Mouse (Mus musculus) intestine, embryonic 15.5 days (tissue): ENCODE measurements around the gene Gm8094. TPM values are rescaled to one million over a fixed set of nuclear protein-coding genes. Genes with fewer than 3 reads are reported as not detected.
"Not testable (repeated sequence)": the region's sequence is repeated elsewhere in the genome, so short reads cannot be mapped to it uniquely, and the experiment has no call there.

Experiments
- ATAC-seq: fragments of 200-750 bp; cut with Nextera tagmentation; 2 replicates; pipeline ENCODE4 v1.8.0; 2017; ENCODE audit warnings: moderate TSS enrichment, moderate library complexity
- H3K27ac ChIP-seq: fragments of 300-500 bp; sonication (generic); 2 replicates; pipeline ENCODE4 v1.5.1; 2015; ENCODE audit warnings: mild to moderate bottlenecking, inconsistent platforms
- H3K27me3 ChIP-seq: fragments of 300-500 bp; sonication (generic); replicated peaks from 2 replicates; pipeline ENCODE4 v1.6.1; 2015; ENCODE audit warnings: inconsistent platforms
- H3K36me3 ChIP-seq: fragments of 300-500 bp; sonication (generic); 2 replicates; pipeline ENCODE4 v1.6.1; 2015; ENCODE audit warnings: inconsistent platforms
- H3K4me1 ChIP-seq: fragments of 300-500 bp; sonication (generic); replicated peaks from 2 replicates; pipeline ENCODE4 v1.6.1; 2015; ENCODE audit warnings: inconsistent platforms
- H3K4me2 ChIP-seq: fragments of 300-500 bp; sonication (generic); replicated peaks from 2 replicates; pipeline ENCODE4 v1.6.1; 2015; ENCODE audit warnings: mild to moderate bottlenecking, inconsistent platforms
- H3K4me3 ChIP-seq: fragments of 300-500 bp; sonication (generic); replicated peaks from 2 replicates; pipeline ENCODE4 v1.5.1; 2015; ENCODE audit warnings: inconsistent platforms
- H3K9ac ChIP-seq: fragments of 300-500 bp; sonication (generic); 2 replicates; pipeline ENCODE4 v1.6.1; 2015; ENCODE audit warnings: inconsistent platforms
- H3K9me3 ChIP-seq: fragments of 300-500 bp; sonication (generic); 2 replicates; pipeline ENCODE4 v1.6.1; 2016; ENCODE audit warnings: inconsistent platforms
- WGBS: fragments of 180-500 bp; shearing (Covaris S2); methylation state at CpG from one replicate; pipeline ENCODE4 v1.1.7; 2015; 5-methylcytosine and 5-hydroxymethylcytosine counted together
- polyA plus RNA-seq: library from polyadenylated mRNA; unstranded; fragments of >200 nt; fragmentation: Nextera tagmentation; extraction: Ambion mirVana; gene quantifications from 2 replicates; pipeline ENCODE4 v1.2.1, GENCODE M21; 2015

The Gm8094 gene
- polyA plus RNA-seq: not detected in 2 replicates

GRCm38 (mm10) chr14:43076543-43076942 lies at the start of gene Gm8094:
Gene Gm8094 (minus strand): TSS chr14:43076643.
- not testable (repeated sequence) for H3K4me1 ChIP-seq, H3K27me3 ChIP-seq, H3K9me3 ChIP-seq, H3K27ac ChIP-seq, H3K4me3 ChIP-seq, H3K9ac ChIP-seq, ATAC-seq, H3K36me3 ChIP-seq, H3K4me2 ChIP-seq
- 86% methylated on average over 2 of the region's 2 CpGs for WGBS

- H3K4me1 ChIP-seq, H3K36me3 ChIP-seq, H3K9ac ChIP-seq, H3K27ac ChIP-seq, H3K4me3 ChIP-seq, ATAC-seq, H3K4me2 ChIP-seq, H3K9me3 ChIP-seq, H3K27me3 ChIP-seq: not testable (repeated sequence)
- WGBS: 95% methylated on average over 3 of the region's 3 CpGs
These were observed 43.2 kb upstream of the Gm8094 start for GRCm38 (mm10) chr14:43119673-43120072.

- H3K9me3 ChIP-seq, H3K27ac ChIP-seq, H3K4me2 ChIP-seq, H3K9ac ChIP-seq, H3K36me3 ChIP-seq, ATAC-seq, H3K27me3 ChIP-seq, H3K4me1 ChIP-seq, H3K4me3 ChIP-seq: not testable (repeated sequence)
- WGBS: 65% methylated on average over 3 of the region's 3 CpGs
These were observed 23.9 kb upstream of the Gm8094 start, which contains the start of gene Gm8104 for GRCm38 (mm10) chr14:43100301-43100700. Gene Gm8104 (plus strand): TSS chr14:43100601.

GRCm38 (mm10) chr14:43089103-43089919 lies 12.9 kb upstream of the Gm8094 start:
- not testable (repeated sequence) for H3K27ac ChIP-seq, H3K9me3 ChIP-seq, H3K4me2 ChIP-seq, H3K9ac ChIP-seq, H3K36me3 ChIP-seq, H3K4me1 ChIP-seq, H3K4me3 ChIP-seq, H3K27me3 ChIP-seq
- ATAC-seq: peak; percentile 45; the same call in 1 of the 2 replicates
- WGBS: 26% methylated on average over 1 of the region's 14 CpGs

GRCm38 (mm10) chr14:43084936-43085730 lies 8.7 kb upstream of the Gm8094 start:
- ATAC-seq: not testable (repeated sequence)

GRCm38 (mm10) chr14:43060179-43060578 lies 16.3 kb downstream of the Gm8094 start:
- not testable (repeated sequence) for H3K4me3 ChIP-seq, H3K36me3 ChIP-seq, H3K4me1 ChIP-seq, ATAC-seq, H3K9me3 ChIP-seq, H3K27ac ChIP-seq, H3K9ac ChIP-seq, H3K4me2 ChIP-seq, H3K27me3 ChIP-seq
- 69% methylated on average over 4 of the region's 4 CpGs for WGBS

More at GRCm38 (mm10) chr14:43084936-43085730, 8.7 kb upstream of the Gm8094 start:
- not testable (repeated sequence) for H3K9me3 ChIP-seq, H3K4me2 ChIP-seq, H3K36me3 ChIP-seq, H3K27me3 ChIP-seq, H3K4me1 ChIP-seq, H3K4me3 ChIP-seq, H3K9ac ChIP-seq, H3K27ac ChIP-seq
- WGBS: 70% methylated on average over 1 of the region's 1 CpGs

- not testable (repeated sequence) for H3K36me3 ChIP-seq, H3K27me3 ChIP-seq, ATAC-seq, H3K4me1 ChIP-seq, H3K27ac ChIP-seq, H3K9ac ChIP-seq, H3K4me3 ChIP-seq, H3K4me2 ChIP-seq, H3K9me3 ChIP-seq
- 82% methylated on average over 3 of the region's 3 CpGs for WGBS
These were observed 18.4 kb downstream of the Gm8094 start for GRCm38 (mm10) chr14:43058063-43058462.

Other genes with a start within 250 kb of the Gm8094 start
- not detected in 2 replicates for gene Gm21977, start 223.2 kb downstream of the Gm8094 start, polyA plus RNA-seq
- not detected in 2 replicates for gene Gm8082, start 83.0 kb downstream of the Gm8094 start, polyA plus RNA-seq
- gene Gm10376, start 61.0 kb downstream of the Gm8094 start, polyA plus RNA-seq: not detected in 2 replicates
- not detected in 2 replicates for gene Gm8104, start 24.0 kb upstream of the Gm8094 start, polyA plus RNA-seq
- gene Gm7233, start 103.2 kb upstream of the Gm8094 start, polyA plus RNA-seq: not detected in 2 replicates
- not detected in 2 replicates for gene Gm8122, start 158.7 kb upstream of the Gm8094 start, polyA plus RNA-seq
- gene Gm8126, start 182.0 kb upstream of the Gm8094 start, polyA plus RNA-seq: not detected in 2 replicates
- gene Gm9732, start 198.4 kb upstream of the Gm8094 start, polyA plus RNA-seq: not detected in 2 replicates
- gene Gm8127, start 217.2 kb upstream of the Gm8094 start, polyA plus RNA-seq: not detected in 2 replicates